Mouse (Mus musculus) G1E (cell line): ENCODE results near the gene Zbtb45.

Experiments used
- CTCF ChIP-seq: IDR thresholded peaks from 2 replicates; pipeline ENCODE4 v1.5.1; 2012; ENCODE audit warnings: low read depth, low read length, inconsistent platforms, mixed read lengths
- GATA1 ChIP-seq: IDR thresholded peaks from 2 replicates; pipeline ENCODE4 v1.6.1; 2012; ENCODE audit warnings: borderline replicate concordance, low read length, inconsistent platforms, mixed read lengths
- GATA2 ChIP-seq: IDR thresholded peaks from 2 replicates; pipeline ENCODE4 v1.6.1; 2012; ENCODE audit warnings: low read depth, low read length, inconsistent platforms, borderline replicate concordance
- POLR2AphosphoS5 ChIP-seq: IDR thresholded peaks from 2 replicates; pipeline ENCODE4 v1.6.1; 2012; ENCODE audit warnings: low read depth, low read length, inconsistent platforms; ENCODE audit not compliant: insufficient replicate concordance
- TAL1 ChIP-seq: conservative IDR thresholded peaks from 2 replicates; pipeline ENCODE4 v1.6.1; 2012; ENCODE audit warnings: low read depth, low read length, inconsistent platforms, mixed read lengths

DNA sequence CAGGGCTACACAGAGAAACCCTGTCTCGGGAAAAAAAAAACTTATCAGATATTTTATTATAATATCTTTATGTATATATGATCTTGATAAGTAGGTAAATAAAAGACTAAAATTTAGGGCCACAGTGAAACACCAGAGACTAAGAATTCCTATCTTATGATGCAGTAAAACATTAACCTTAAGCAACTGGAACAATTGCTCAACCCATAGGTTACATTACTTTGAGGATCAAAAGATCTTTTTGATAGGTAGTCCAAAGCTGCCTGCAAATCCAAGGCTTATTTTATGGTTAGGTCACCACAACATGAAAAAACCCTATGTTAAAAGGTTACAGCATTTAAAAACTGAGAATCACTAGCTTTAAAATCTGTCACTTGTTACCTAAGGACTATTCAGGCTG is 8.2 kb downstream of the Zbtb45 start:
- TF ChIP-seq CTCF: no peak
- no peak for TF ChIP-seq TAL1
- no peak for TF ChIP-seq GATA1
- TF ChIP-seq GATA2: no peak
- no peak for TF ChIP-seq POLR2AphosphoS5
